Mouse (Mus musculus) inflammation-experienced regulatory T-cells (primary cell): ENCODE measurements around the gene Mtnr1b. TPM values are rescaled to one million over a fixed set of nuclear protein-coding genes. Genes with fewer than 3 reads are reported as not detected.

Source experiments
- polyA plus RNA-seq, 2 experiments: library from polyadenylated mRNA; unstranded; fragments of 100-300 nt; shearing (Covaris generic); gene quantifications; one replicate each; pipeline ENCODE4 v1.2.1; 2017

The Mtnr1b gene
- not detected for polyA plus RNA-seq

GRCm38 (mm10) chr9:15874506-15875160 is at the start of gene Mtnr1b:
Mtnr1b (minus strand) TSS chr9:15874556.

Other genes with a start within 250 kb of the Mtnr1b start
- gene Deup1, start 246.6 kb downstream of the Mtnr1b start, polyA plus RNA-seq, result under 1 TPM; 0.35 to 0.39 TPM
- gene Slc36a4, start 164.8 kb downstream of the Mtnr1b start, polyA plus RNA-seq, result 10 to 100 TPM in 1 of 2 experiments, 1 to 10 TPM in 1; 5.4 to 10.5 TPM